Mouse (Mus musculus): Measurements from ENCODE around the gene Gm11034. TPM values are rescaled to one million over a fixed set of nuclear protein-coding genes. Genes with fewer than 3 reads are reported as not detected.

The Gm11034 gene
- not detected in 2 replicates for polyA plus RNA-seq (2014; fragmentation: Nextera tagmentation; extraction: Ambion mirVana)

DNA sequence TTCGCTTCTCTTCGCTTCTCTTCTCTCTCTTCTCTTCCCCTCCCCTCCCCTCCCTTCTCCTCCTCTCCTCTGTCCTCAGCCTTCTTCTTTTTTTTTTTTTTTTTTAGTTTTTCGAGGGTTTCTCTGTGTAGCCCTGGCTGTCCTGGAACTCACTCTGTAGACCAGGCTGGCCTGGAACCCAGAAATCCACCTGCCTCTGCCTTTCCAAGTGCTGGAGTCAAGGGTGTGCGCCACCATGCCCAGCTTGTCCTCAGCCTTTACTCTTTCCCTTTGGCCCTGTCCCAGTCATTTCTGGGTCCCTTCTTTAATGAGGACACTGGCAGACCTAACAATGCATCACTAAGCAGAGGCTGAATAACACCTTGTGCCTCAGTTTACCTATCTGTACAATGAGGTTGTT lies at the start of gene Gm11034:
Gm11034 (minus strand) TSS at position 101 of the 400 bp plus-strand sequence.
- no peaks in the 10 kb centered on the region for H3K36me3 ChIP-seq (ENCODE audit: control insufficient read depth, insufficient read depth, low read length)
- DNase-seq (ENCODE audit: low spot score) (no peak), ATAC-seq (no peak)
- H3K27ac ChIP-seq (ENCODE audit: low read depth, low read length), result no peak within 1 kb of the TSS
- WGBS, result 74% methylated on average over 4 of the region's 4 CpGs
- H3K4me3 ChIP-seq (ENCODE audit: low read depth, low read length), result no peak within 1 kb of the TSS
- H3K27me3 ChIP-seq (replicated peaks; ENCODE audit: control insufficient read depth, insufficient read depth, low read length), result no peaks in the 10 kb centered on the region
- no peaks in the 10 kb centered on the region for H3K9me3 ChIP-seq (replicated peaks; ENCODE audit: control insufficient read depth, low read length)
- no peak within 1 kb of the TSS for H3K9ac ChIP-seq (ENCODE audit: low read length)
- no peak within 1 kb of the TSS for H3K4me2 ChIP-seq (ENCODE audit: low read length)
- H3K4me1 ChIP-seq (ENCODE audit: control insufficient read depth, insufficient read depth, low read length), result no peaks in the 10 kb centered on the region

DNA sequence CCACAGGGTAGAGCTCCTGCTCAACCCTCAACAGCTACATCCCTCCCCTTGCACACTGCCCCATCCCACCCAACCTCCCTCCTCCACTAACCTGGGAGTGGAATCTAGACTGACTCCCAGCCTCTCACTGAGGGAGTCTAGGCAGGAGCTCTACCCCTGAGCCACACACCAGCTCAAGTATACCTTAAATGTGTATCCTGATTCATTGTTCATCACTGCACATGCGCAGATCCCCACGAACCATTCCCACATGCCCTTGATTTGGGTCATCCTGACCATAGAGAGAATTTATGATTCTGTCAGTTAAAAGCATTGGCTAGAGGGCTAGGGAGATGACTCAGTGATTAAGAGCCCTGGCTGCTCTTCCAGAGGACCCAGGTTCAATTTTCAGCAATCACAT lies 49.3 kb upstream of the Gm11034 start:
- WGBS, result 79% methylated on average over 2 of the region's 2 CpGs
- no peak overlapping the region for H3K4me3 ChIP-seq (ENCODE audit: low read depth, low read length)
- H3K27me3 ChIP-seq (replicated peaks; ENCODE audit: control insufficient read depth, insufficient read depth, low read length), result no peaks in the 10 kb centered on the region
- H3K27ac ChIP-seq (ENCODE audit: low read depth, low read length), result no peak overlapping the region
- H3K9me3 ChIP-seq (replicated peaks; ENCODE audit: control insufficient read depth, low read length), result no peaks in the 10 kb centered on the region
- no peaks in the 10 kb centered on the region for H3K36me3 ChIP-seq (ENCODE audit: control insufficient read depth, insufficient read depth, low read length)
- H3K4me1 ChIP-seq (ENCODE audit: control insufficient read depth, insufficient read depth, low read length), result no peaks in the 10 kb centered on the region
- no peak for ATAC-seq
- no peak overlapping the region for H3K4me2 ChIP-seq (ENCODE audit: low read length)
- H3K9ac ChIP-seq (ENCODE audit: low read length), result no peak overlapping the region
- DNase-seq (ENCODE audit: low spot score), result no peak

DNA sequence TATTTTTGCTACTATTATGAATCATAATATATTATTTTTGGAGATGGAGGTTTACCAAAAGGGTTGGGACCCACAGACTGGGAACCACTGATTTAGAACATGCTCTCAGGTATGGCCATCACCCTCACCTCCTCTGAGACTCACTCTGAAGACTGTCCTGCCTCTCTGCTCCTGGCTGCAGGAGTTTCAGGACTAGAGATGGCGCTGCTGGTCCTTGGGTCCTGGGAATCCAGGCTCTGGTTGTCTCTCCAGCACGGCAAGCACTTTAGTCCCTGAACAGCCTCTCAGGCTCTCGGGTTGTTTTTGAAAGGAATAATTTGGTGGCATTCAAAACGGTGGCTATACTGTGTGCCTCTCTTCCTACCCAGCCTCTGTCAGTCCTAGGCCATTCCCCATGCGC lies 48.4 kb upstream of the Gm11034 start:
- no peak overlapping the region for H3K27ac ChIP-seq (ENCODE audit: low read depth, low read length)
- no peak for DNase-seq (ENCODE audit: low spot score)
- H3K9me3 ChIP-seq (replicated peaks; ENCODE audit: control insufficient read depth, low read length), result no peaks in the 10 kb centered on the region
- no peak overlapping the region for H3K4me3 ChIP-seq (ENCODE audit: low read depth, low read length)
- no peak for ATAC-seq
- no peak overlapping the region for H3K9ac ChIP-seq (ENCODE audit: low read length)
- WGBS, result 55% methylated on average over 5 of the region's 5 CpGs
- H3K4me2 ChIP-seq (ENCODE audit: low read length), result no peak overlapping the region
- no peaks in the 10 kb centered on the region for H3K4me1 ChIP-seq (ENCODE audit: control insufficient read depth, insufficient read depth, low read length)
- no peaks in the 10 kb centered on the region; the same call in 1 of the 2 replicates for H3K36me3 ChIP-seq (ENCODE audit: control insufficient read depth, insufficient read depth, low read length)
- no peaks in the 10 kb centered on the region for H3K27me3 ChIP-seq (replicated peaks; ENCODE audit: control insufficient read depth, insufficient read depth, low read length)

DNA sequence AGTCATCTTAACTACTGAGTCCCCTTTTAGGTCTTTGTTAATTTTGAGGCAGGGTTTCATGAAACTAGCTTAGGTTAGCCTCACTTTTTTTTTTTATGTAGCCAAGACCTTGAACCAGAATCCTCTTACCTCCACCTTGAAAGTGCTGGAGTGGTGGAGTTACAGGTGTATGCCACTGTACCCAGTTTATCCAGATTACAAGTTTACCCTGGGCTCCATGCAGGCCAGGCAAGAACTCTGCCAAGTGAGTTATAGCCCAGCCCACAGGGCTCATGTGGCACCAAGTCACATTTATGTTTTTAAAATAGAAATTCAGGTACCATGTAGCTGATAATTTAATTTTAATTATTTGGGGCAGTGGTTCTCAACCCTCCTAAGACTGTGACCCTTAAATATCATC lies 48.0 kb upstream of the Gm11034 start:
- DNase-seq (ENCODE audit: low spot score) (no peak), ATAC-seq (no peak)
- no peak overlapping the region for H3K4me3 ChIP-seq (ENCODE audit: low read depth, low read length)
- peaks cover 2% of the 10 kb centered on the region; the same call in 1 of the 2 replicates for H3K36me3 ChIP-seq (ENCODE audit: control insufficient read depth, insufficient read depth, low read length)
- no peaks in the 10 kb centered on the region for H3K9me3 ChIP-seq (replicated peaks; ENCODE audit: control insufficient read depth, low read length)
- no peaks in the 10 kb centered on the region for H3K4me1 ChIP-seq (ENCODE audit: control insufficient read depth, insufficient read depth, low read length)
- H3K27ac ChIP-seq (ENCODE audit: low read depth, low read length), result no peak overlapping the region
- no peak overlapping the region for H3K4me2 ChIP-seq (ENCODE audit: low read length)
- no peaks in the 10 kb centered on the region for H3K27me3 ChIP-seq (replicated peaks; ENCODE audit: control insufficient read depth, insufficient read depth, low read length)
- no peak overlapping the region for H3K9ac ChIP-seq (ENCODE audit: low read length)

DNA sequence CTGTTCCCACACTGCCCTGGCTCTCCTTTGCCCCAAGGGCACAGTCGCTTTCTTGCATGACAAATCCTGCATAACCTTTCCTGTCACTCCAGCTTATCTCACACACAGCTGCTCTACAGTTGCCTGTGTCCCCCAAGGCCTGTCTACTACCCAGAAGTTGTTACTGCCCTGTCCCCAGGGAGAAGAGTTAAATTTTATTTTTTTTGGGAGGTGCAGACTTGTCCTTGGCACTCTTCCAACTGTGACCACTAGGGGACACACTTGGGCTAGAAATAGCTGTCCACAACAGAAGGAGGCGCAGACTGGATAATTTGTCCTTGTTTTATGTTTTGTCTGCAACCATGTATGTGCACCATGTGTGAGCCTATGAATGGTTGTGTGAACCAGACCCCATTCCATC lies 47.6 kb upstream of the Gm11034 start:
- H3K4me3 ChIP-seq (ENCODE audit: low read depth, low read length), result no peak overlapping the region
- no peak overlapping the region for H3K9ac ChIP-seq (ENCODE audit: low read length)
- H3K27ac ChIP-seq (ENCODE audit: low read depth, low read length), result no peak overlapping the region
- H3K4me2 ChIP-seq (ENCODE audit: low read length), result no peak overlapping the region
- 25% methylated on average over 2 of the region's 2 CpGs for WGBS
- no peaks in the 10 kb centered on the region for H3K4me1 ChIP-seq (ENCODE audit: control insufficient read depth, insufficient read depth, low read length)
- ATAC-seq (peak; percentile 60), DNase-seq (ENCODE audit: low spot score) (peak; percentile 80)
- H3K9me3 ChIP-seq (replicated peaks; ENCODE audit: control insufficient read depth, low read length), result no peaks in the 10 kb centered on the region
- no peaks in the 10 kb centered on the region for H3K27me3 ChIP-seq (replicated peaks; ENCODE audit: control insufficient read depth, insufficient read depth, low read length)
- H3K36me3 ChIP-seq (ENCODE audit: control insufficient read depth, insufficient read depth, low read length), result peaks cover 2% of the 10 kb centered on the region; the same call in 1 of the 2 replicates

DNA sequence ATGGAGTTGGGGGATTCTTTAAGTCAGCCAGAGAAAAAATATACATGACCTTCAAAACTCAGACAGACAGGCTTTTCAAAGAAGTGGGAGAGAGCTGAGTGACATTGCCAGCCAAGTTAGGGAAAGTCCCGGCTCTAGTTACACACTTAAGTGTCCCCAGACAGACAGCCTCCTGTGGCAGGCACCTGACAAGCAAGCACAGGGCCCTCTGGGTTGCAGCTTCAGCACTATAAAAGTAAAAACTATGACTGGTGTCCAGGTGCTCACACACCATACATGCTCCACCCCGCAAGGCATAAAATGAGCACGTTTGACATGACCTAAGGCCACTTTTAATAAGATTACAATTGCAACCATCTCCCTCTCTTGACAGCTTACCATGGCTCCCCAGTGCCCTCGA lies 47.1 kb upstream of the Gm11034 start:
- Histone ChIP-seq H3K27me3 (replicated peaks; ENCODE audit: control insufficient read depth, insufficient read depth, low read length) (no peaks in the 10 kb centered on the region), H3K4me2 (ENCODE audit: low read length) (no peak overlapping the region), H3K4me1 (ENCODE audit: control insufficient read depth, insufficient read depth, low read length) (no peaks in the 10 kb centered on the region), H3K9ac (ENCODE audit: low read length) (no peak overlapping the region), H3K4me3 (ENCODE audit: low read depth, low read length) (no peak overlapping the region), H3K9me3 (replicated peaks; ENCODE audit: control insufficient read depth, low read length) (no peaks in the 10 kb centered on the region), H3K36me3 (ENCODE audit: control insufficient read depth, insufficient read depth, low read length) (peaks cover 5% of the 10 kb centered on the region; the same call in 1 of the 2 replicates), H3K27ac (ENCODE audit: low read depth, low read length) (no peak overlapping the region)
- ATAC-seq (no peak), DNase-seq (ENCODE audit: low spot score) (no peak)
- WGBS, result 68% methylated on average over 4 of the region's 4 CpGs

DNA sequence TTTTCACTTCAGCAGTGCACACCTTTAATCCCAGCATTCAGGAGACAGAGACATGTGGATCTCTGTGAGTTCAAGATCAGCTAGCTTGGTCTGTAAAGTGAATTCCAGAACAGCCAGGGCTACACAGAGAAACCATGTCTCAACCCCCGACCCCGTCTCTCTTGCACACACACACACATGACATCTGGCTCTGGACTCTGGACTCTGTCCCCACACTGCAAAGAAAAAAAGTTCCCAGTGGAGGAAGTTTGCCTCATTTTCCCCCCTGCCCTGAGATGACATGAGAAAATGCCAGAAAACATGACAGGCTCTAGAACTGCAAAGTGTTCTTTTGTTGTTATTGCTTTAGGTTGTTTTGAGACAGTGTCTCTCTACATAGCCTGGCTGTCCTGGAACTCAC lies 46.4 kb upstream of the Gm11034 start:
- ATAC-seq, result no peak
- no peak for DNase-seq (ENCODE audit: low spot score)
- no peaks in the 10 kb centered on the region for H3K9me3 ChIP-seq (replicated peaks; ENCODE audit: control insufficient read depth, low read length)
- H3K4me3 ChIP-seq (ENCODE audit: low read depth, low read length), result no peak overlapping the region
- H3K27me3 ChIP-seq (replicated peaks; ENCODE audit: control insufficient read depth, insufficient read depth, low read length), result no peaks in the 10 kb centered on the region
- H3K4me1 ChIP-seq (ENCODE audit: control insufficient read depth, insufficient read depth, low read length), result no peaks in the 10 kb centered on the region
- H3K36me3 ChIP-seq (ENCODE audit: control insufficient read depth, insufficient read depth, low read length), result peaks cover 12% of the 10 kb centered on the region
- H3K9ac ChIP-seq (ENCODE audit: low read length), result no peak overlapping the region
- 68% methylated on average over 2 of the region's 2 CpGs for WGBS
- H3K27ac ChIP-seq (ENCODE audit: low read depth, low read length), result no peak overlapping the region
- H3K4me2 ChIP-seq (ENCODE audit: low read length), result no peak overlapping the region

DNA sequence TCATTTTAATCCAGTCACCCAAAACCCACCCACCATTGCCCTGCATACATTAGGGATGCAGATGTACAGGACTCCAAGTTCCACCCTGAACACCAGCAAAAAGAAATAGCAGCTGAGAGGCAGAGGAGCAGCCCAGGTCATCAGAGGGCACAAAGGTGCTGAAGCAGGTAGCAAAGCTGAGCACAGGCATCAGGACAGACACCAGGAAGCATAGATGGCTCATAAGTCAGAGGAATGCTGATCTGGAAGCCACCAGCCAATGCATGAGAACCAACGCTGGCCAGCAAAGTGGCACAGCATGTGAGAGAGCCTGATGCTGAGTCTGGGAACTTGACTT lies 44.4 kb upstream of the Gm11034 start:
- H3K36me3 ChIP-seq (ENCODE audit: control insufficient read depth, insufficient read depth, low read length), result peaks cover 31% of the 10 kb centered on the region
- DNase-seq (ENCODE audit: low spot score) (no peak), ATAC-seq (no peak)
- WGBS, result 87% methylated on average over 1 of the region's 1 CpGs
- H3K9me3 ChIP-seq (replicated peaks; ENCODE audit: control insufficient read depth, low read length), result no peaks in the 10 kb centered on the region
- no peaks in the 10 kb centered on the region for H3K4me1 ChIP-seq (ENCODE audit: control insufficient read depth, insufficient read depth, low read length)
- no peak overlapping the region for H3K27ac ChIP-seq (ENCODE audit: low read depth, low read length)
- H3K27me3 ChIP-seq (replicated peaks; ENCODE audit: control insufficient read depth, insufficient read depth, low read length), result no peaks in the 10 kb centered on the region
- no peak overlapping the region for H3K4me2 ChIP-seq (ENCODE audit: low read length)
- H3K9ac ChIP-seq (ENCODE audit: low read length), result no peak overlapping the region
- no peak overlapping the region for H3K4me3 ChIP-seq (ENCODE audit: low read depth, low read length)

DNA sequence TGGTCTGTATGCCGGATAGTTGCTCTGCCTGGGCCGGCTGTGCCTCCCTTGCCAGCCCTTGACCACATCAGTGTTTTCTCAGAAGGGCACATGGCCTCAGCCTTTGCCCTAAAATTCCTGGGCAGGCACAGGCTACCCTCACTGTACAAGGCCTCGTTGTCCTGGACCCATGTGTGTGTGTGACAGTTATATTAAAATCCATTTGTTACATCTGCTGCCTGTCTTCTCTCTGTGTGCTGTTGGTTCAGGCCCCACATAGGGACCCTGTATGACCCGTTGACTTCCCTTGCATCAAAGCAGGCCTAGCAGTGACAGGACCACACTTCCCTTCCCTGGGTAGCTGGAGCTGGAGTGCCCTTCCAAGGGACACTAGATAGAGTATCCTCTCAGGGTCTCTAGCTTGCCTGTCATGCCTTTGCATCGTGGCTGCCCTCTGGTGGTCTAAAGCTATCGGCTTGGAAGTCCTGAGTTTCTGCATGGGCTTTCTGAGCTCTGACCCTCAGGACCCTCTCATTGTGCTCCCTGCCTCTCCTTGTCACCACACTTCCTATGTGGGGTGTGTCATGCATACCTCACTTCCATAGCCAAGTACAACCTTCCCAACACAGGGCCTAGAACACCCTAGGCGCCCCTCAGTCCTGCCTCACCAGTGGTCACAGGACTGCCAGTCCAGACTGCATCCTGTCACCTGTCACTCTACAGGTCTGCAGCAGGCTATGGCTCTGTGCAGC lies 43.9 kb upstream of the Gm11034 start:
- no peak overlapping the region for H3K4me3 ChIP-seq (ENCODE audit: low read depth, low read length)
- ATAC-seq (peak; percentile 32; the same call in 1 of the 2 replicates), DNase-seq (ENCODE audit: low spot score) (peak; percentile 51)
- H3K4me2 ChIP-seq (ENCODE audit: low read length), result no peak overlapping the region
- H3K9me3 ChIP-seq (replicated peaks; ENCODE audit: control insufficient read depth, low read length), result no peaks in the 10 kb centered on the region
- no peak overlapping the region for H3K9ac ChIP-seq (ENCODE audit: low read length)
- WGBS, result 54% methylated on average over 7 of the region's 7 CpGs
- H3K27ac ChIP-seq (ENCODE audit: low read depth, low read length), result no peak overlapping the region
- H3K36me3 ChIP-seq (ENCODE audit: control insufficient read depth, insufficient read depth, low read length), result peaks cover 36% of the 10 kb centered on the region
- H3K4me1 ChIP-seq (ENCODE audit: control insufficient read depth, insufficient read depth, low read length), result no peaks in the 10 kb centered on the region
- no peaks in the 10 kb centered on the region for H3K27me3 ChIP-seq (replicated peaks; ENCODE audit: control insufficient read depth, insufficient read depth, low read length)

All from forebrain, embryonic 14.5 days (tissue).